Mouse (Mus musculus): ENCODE data around the gene Dapk3. TPM values are rescaled to one million over a fixed set of nuclear protein-coding genes. Genes with fewer than 3 reads are reported as not detected.

The Dapk3 gene
- polyA plus RNA-seq, 1 experiment from 2014 or later, result 45.7 TPM

- Histone ChIP-seq H3K4me1 (peaks cover 52% of the 10 kb centered on the region), H3K4me2 (peak within 1 kb of the TSS; percentile 54), H3K4me3 (peak within 1 kb of the TSS; percentile 73), H3K27me3 (no peaks in the 10 kb centered on the region), H3K9ac (peak within 1 kb of the TSS; percentile 57), H3K9me3 (no peaks in the 10 kb centered on the region), H3K27ac (peak within 1 kb of the TSS; percentile 89), H3K36me3 (peaks cover 79% of the 10 kb centered on the region)
- ATAC-seq (ENCODE audit: insufficient number of reproducible peaks, low FRiP score, low TSS enrichment, low read depth), result no peak
- 82% methylated on average over 5 of the region's 5 CpGs for WGBS
Observed at GRCm38 (mm10) chr10:81183805-81184204, 1.0 kb downstream of the Dapk3 start, which contains the start of gene 4930442H23Rik. TSS of gene 4930442H23Rik (minus strand) at chr10:81183849.

- H3K27me3 ChIP-seq, result no peaks in the 10 kb centered on the region
- peak overlapping the region; percentile 62; the same call in 1 of the 2 replicates for H3K27ac ChIP-seq
- no peak overlapping the region for H3K4me3 ChIP-seq
- ATAC-seq (ENCODE audit: insufficient number of reproducible peaks, low FRiP score, low TSS enrichment, low read depth), result no peak
- no peak overlapping the region for H3K4me2 ChIP-seq
- no peak overlapping the region for H3K9ac ChIP-seq
- peaks cover 44% of the 10 kb centered on the region for H3K4me1 ChIP-seq
- 46% methylated on average over 4 of the region's 4 CpGs for WGBS
- peaks cover 73% of the 10 kb centered on the region for H3K36me3 ChIP-seq
- H3K9me3 ChIP-seq, result no peaks in the 10 kb centered on the region
Observed at GRCm38 (mm10) chr10:81184765-81185164, 2.0 kb downstream of the Dapk3 start.

- H3K4me1 ChIP-seq, result peaks cover 38% of the 10 kb centered on the region
- no peak overlapping the region for H3K4me2 ChIP-seq
- H3K27me3 ChIP-seq, result no peaks in the 10 kb centered on the region
- H3K9me3 ChIP-seq, result no peaks in the 10 kb centered on the region
- no peak for ATAC-seq (ENCODE audit: insufficient number of reproducible peaks, low FRiP score, low TSS enrichment, low read depth)
- no peak overlapping the region for H3K4me3 ChIP-seq
- H3K27ac ChIP-seq, result no peak overlapping the region
- peaks cover 67% of the 10 kb centered on the region for H3K36me3 ChIP-seq
- 93% methylated on average over 9 of the region's 9 CpGs for WGBS
- H3K9ac ChIP-seq, result no peak overlapping the region
Observed at GRCm38 (mm10) chr10:81187161-81187560, 4.4 kb downstream of the Dapk3 start.

GRCm38 (mm10) chr10:81189821-81190220 is 7.0 kb downstream of the Dapk3 start:
- Histone ChIP-seq H3K36me3 (peaks cover 54% of the 10 kb centered on the region), H3K4me1 (peaks cover 37% of the 10 kb centered on the region), H3K9ac (no peak overlapping the region), H3K27me3 (peaks cover 17% of the 10 kb centered on the region), H3K4me3 (no peak overlapping the region), H3K4me2 (no peak overlapping the region), H3K27ac (no peak overlapping the region), H3K9me3 (no peaks in the 10 kb centered on the region)
- 77% methylated on average over 26 of the region's 26 CpGs for WGBS
- no peak for ATAC-seq (ENCODE audit: insufficient number of reproducible peaks, low FRiP score, low TSS enrichment, low read depth)

- Histone ChIP-seq H3K4me3 (no peak overlapping the region), H3K9me3 (no peaks in the 10 kb centered on the region), H3K27me3 (peaks cover 22% of the 10 kb centered on the region), H3K36me3 (peaks cover 48% of the 10 kb centered on the region), H3K4me2 (no peak overlapping the region), H3K27ac (0 out of 2 replicates have a peak overlapping the region, but pooled peaks have one; percentile 2), H3K4me1 (peaks cover 33% of the 10 kb centered on the region), H3K9ac (no peak overlapping the region)
- ATAC-seq (ENCODE audit: insufficient number of reproducible peaks, low FRiP score, low TSS enrichment, low read depth), result no peak
- 72% methylated on average over 31 of the region's 31 CpGs for WGBS
Observed at GRCm38 (mm10) chr10:81190236-81190911, 7.6 kb downstream of the Dapk3 start.

- Histone ChIP-seq H3K36me3 (peaks cover 43% of the 10 kb centered on the region), H3K27ac (peak overlapping the region; percentile 95; the same call in 1 of the 2 replicates), H3K27me3 (peaks cover 28% of the 10 kb centered on the region), H3K4me2 (no peak overlapping the region), H3K4me3 (no peak overlapping the region), H3K4me1 (peaks cover 33% of the 10 kb centered on the region), H3K9ac (no peak overlapping the region), H3K9me3 (no peaks in the 10 kb centered on the region)
- ATAC-seq (ENCODE audit: insufficient number of reproducible peaks, low FRiP score, low TSS enrichment, low read depth), result no peak
- 78% methylated on average over 6 of the region's 6 CpGs for WGBS
Observed at GRCm38 (mm10) chr10:81190912-81191321, 8.1 kb downstream of the Dapk3 start.

GRCm38 (mm10) chr10:81191342-81191982 is 8.7 kb downstream of the Dapk3 start:
- H3K4me3 ChIP-seq, result peak overlapping the region; percentile 65

GRCm38 (mm10) chr10:81192270-81192967 is 9.6 kb downstream of the Dapk3 start:
- ATAC-seq (ENCODE audit: insufficient number of reproducible peaks, low FRiP score, low TSS enrichment, low read depth), result peak; percentile 80
- no peaks in the 10 kb centered on the region for H3K9me3 ChIP-seq
- whole genome bisulfite sequencing, result under 1% methylated on average over 93 of the region's 93 CpGs

More at GRCm38 (mm10) chr10:81191342-81191982, 8.7 kb downstream of the Dapk3 start:
- H3K36me3 ChIP-seq, result peaks cover 42% of the 10 kb centered on the region
- ATAC-seq (ENCODE audit: insufficient number of reproducible peaks, low FRiP score, low TSS enrichment, low read depth), result no peak
- H3K4me2 ChIP-seq, result peak overlapping the region; percentile 97
- peak overlapping the region; percentile 95 for H3K27ac ChIP-seq
- no peak overlapping the region for H3K9ac ChIP-seq
- no peaks in the 10 kb centered on the region for H3K9me3 ChIP-seq
- H3K27me3 ChIP-seq, result peaks cover 33% of the 10 kb centered on the region
- H3K4me1 ChIP-seq, result peaks cover 33% of the 10 kb centered on the region
- WGBS, result 83% methylated on average over 18 of the region's 18 CpGs

GRCm38 (mm10) chr10:81192968-81193501 is 10.2 kb downstream of the Dapk3 start:
- H3K4me3 ChIP-seq, result peak overlapping the region; percentile 65
- ATAC-seq (ENCODE audit: insufficient number of reproducible peaks, low FRiP score, low TSS enrichment, low read depth), result no peak
- peaks cover 27% of the 10 kb centered on the region for H3K36me3 ChIP-seq
- peak overlapping the region; percentile 97 for H3K4me2 ChIP-seq
- H3K27me3 ChIP-seq, result peaks cover 45% of the 10 kb centered on the region
- H3K4me1 ChIP-seq, result peaks cover 33% of the 10 kb centered on the region
- peak overlapping the region; percentile 79 for H3K9ac ChIP-seq
- H3K27ac ChIP-seq, result peak overlapping the region; percentile 95
- 4% methylated on average over 19 of the region's 19 CpGs for WGBS
- no peaks in the 10 kb centered on the region for H3K9me3 ChIP-seq

More at GRCm38 (mm10) chr10:81192270-81192967, 9.6 kb downstream of the Dapk3 start:
- Histone ChIP-seq H3K4me2 (peak overlapping the region; percentile 97), H3K4me3 (peak overlapping the region; percentile 65), H3K36me3 (peaks cover 32% of the 10 kb centered on the region), H3K27me3 (peaks cover 43% of the 10 kb centered on the region), H3K27ac (peak overlapping the region; percentile 95), H3K9ac (peak overlapping the region; percentile 79), H3K4me1 (peaks cover 33% of the 10 kb centered on the region)

- Histone ChIP-seq H3K27ac (no peak overlapping the region), H3K36me3 (peaks cover 20% of the 10 kb centered on the region), H3K9me3 (no peaks in the 10 kb centered on the region), H3K27me3 (peaks cover 49% of the 10 kb centered on the region), H3K9ac (no peak overlapping the region), H3K4me3 (peak overlapping the region; percentile 0; the same call in 1 of the 2 replicates), H3K4me1 (peaks cover 33% of the 10 kb centered on the region), H3K4me2 (no peak overlapping the region)
- no peak for ATAC-seq (ENCODE audit: insufficient number of reproducible peaks, low FRiP score, low TSS enrichment, low read depth)
- 12% methylated on average over 37 of the region's 37 CpGs for WGBS
Observed at GRCm38 (mm10) chr10:81193991-81194774, 11.4 kb downstream of the Dapk3 start.

GRCm38 (mm10) chr10:81195300-81195699 is 12.5 kb downstream of the Dapk3 start:
- no peak overlapping the region for H3K4me2 ChIP-seq
- peaks cover 12% of the 10 kb centered on the region for H3K36me3 ChIP-seq
- WGBS, result 59% methylated on average over 4 of the region's 4 CpGs
- no peaks in the 10 kb centered on the region for H3K9me3 ChIP-seq
- H3K27ac ChIP-seq, result no peak overlapping the region
- H3K4me1 ChIP-seq, result peaks cover 33% of the 10 kb centered on the region
- no peak for ATAC-seq (ENCODE audit: insufficient number of reproducible peaks, low FRiP score, low TSS enrichment, low read depth)
- no peak overlapping the region for H3K9ac ChIP-seq
- no peak overlapping the region; the same call in 1 of the 2 replicates for H3K4me3 ChIP-seq
- peaks cover 58% of the 10 kb centered on the region for H3K27me3 ChIP-seq
